Mouse (Mus musculus): ENCODE data around the gene Rassf4. TPM values are rescaled to one million over a fixed set of nuclear protein-coding genes. Genes with fewer than 3 reads are reported as not detected.

Gene Rassf4
- total and polyA plus RNA-seq, 3 experiments = 0.08 TPM; not detected in 1

DNA sequence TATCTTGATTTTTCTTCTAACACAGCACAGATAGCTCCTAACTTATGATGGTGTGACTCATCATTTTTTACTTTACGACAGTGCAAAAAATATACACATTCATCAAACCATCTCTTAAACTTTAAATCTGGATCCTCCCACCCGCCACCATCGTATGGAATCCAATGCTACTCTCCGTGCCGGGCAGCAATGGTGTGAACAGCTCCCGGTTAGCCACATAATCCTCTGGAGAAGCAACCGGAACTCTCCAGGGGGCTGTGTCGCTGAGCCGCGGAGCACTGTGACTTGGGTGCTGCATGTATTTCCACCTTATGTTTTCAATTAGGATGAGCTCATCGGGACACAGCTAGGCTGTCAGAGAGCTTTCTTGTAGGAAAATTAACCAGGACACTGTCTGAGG, 30.8 kb downstream of the Rassf4 start:
- Histone ChIP-seq H3K4me1 (ENCODE audit: control insufficient read depth in 1 of 2, insufficient read depth in 2 of 2, low read length in 2 of 2) (no peaks in the 10 kb centered on the region), H3K79me2 (ENCODE audit: control insufficient read depth, insufficient read depth, low read length, poor library complexity) (no peaks in the 10 kb centered on the region), H3K27ac (ENCODE audit: control insufficient read depth, low read depth, low read length) (no peak overlapping the region), H3K9me3 (replicated peaks; ENCODE audit: insufficient read depth, low read length) (no peaks in the 10 kb centered on the region), H3K4me3 (ENCODE audit: control insufficient read depth in 1 of 2, insufficient read depth in 1 of 2, low read depth in 2 of 2, low read length in 2 of 2) (no peak overlapping the region), H3K36me3 (ENCODE audit: control insufficient read depth in 1 of 2, insufficient read depth in 2 of 2, low read length in 2 of 2) (no peaks in the 10 kb centered on the region), H3K27me3 (ENCODE audit: control insufficient read depth in 1 of 2, insufficient read depth in 2 of 2, low read length in 2 of 2) (no peaks in the 10 kb centered on the region), H3K9ac (ENCODE audit: control insufficient read depth, low read depth, low read length, poor library complexity, severe bottlenecking) (no peak overlapping the region)
- TF ChIP-seq GABPA (IDR thresholded peaks at IDR 0.05; ENCODE audit: low read depth, low read length) (no peak), RCOR1 (IDR thresholded peaks at IDR 0.05; ENCODE audit: low read depth, low read length) (no peak), ELF1 (IDR thresholded peaks at IDR 0.05; ENCODE audit: low read depth, low read length) (no peak), NELFE (IDR thresholded peaks at IDR 0.05; ENCODE audit: low read depth, low read length) (no peak)
- no peak for DNase-seq (ENCODE audit: low read depth, low spot score)

DNA sequence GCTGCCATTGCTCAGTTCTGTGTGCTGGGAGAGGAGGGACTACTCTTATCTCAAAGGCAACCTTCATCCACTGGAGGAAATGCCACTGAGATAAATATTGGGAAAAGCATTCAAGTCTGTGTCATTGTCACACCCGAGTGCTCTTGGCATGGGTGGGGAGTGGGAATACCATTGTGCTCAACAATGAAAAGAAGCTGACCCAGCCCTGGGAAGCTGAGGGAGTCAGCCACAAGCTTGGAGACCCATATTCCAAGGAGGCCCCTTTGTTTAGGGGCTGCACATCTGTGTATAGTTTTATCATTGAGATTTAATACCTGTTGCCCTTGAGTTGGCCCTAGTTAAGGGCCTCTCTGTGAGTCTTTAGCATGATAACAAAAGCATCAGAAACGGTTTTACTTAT, 34.1 kb downstream of the Rassf4 start:
- no peaks in the 10 kb centered on the region for H3K36me3 ChIP-seq (ENCODE audit: control insufficient read depth in 1 of 2, insufficient read depth in 2 of 2, low read length in 2 of 2)

DNA sequence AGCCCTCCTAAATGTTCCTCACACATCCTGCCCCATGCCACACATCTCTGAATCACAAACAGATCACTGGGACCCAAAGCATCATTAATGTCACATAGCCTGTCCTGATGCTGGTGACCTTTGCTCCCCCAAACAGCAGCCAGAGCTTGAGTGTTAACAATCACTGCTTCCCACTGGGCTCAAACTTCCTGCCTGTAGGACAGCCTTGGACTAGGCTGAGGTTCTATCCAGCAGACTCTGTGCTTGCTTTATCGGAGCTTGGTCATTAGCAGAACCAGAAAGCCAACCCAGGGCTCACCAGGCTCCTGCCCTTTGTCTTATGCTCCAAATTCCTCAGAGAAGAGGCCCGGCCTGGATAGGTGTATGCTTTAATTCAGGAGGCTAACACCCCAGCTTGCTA, 34.9 kb downstream of the Rassf4 start:
- no peak for TF ChIP-seq NELFE (IDR thresholded peaks at IDR 0.05; ENCODE audit: low read depth, low read length)
- TF ChIP-seq TAL1 (IDR thresholded peaks at IDR 0.05; ENCODE audit: low read length) = no peak
- no peak for TF ChIP-seq POLR2AphosphoS2 (IDR thresholded peaks at IDR 0.05; ENCODE audit: low read length)
- no peak for TF ChIP-seq NRF1 (IDR thresholded peaks at IDR 0.05; ENCODE audit: insufficient read depth, low read depth, low read length, poor library complexity, severe bottlenecking)
- no peak for TF ChIP-seq EP300 (IDR thresholded peaks at IDR 0.05; ENCODE audit: low read depth in 1 of 2, low read length in 2 of 2)
- no peaks in the 10 kb centered on the region for H3K79me2 ChIP-seq (ENCODE audit: control insufficient read depth, insufficient read depth, low read length, poor library complexity)
- no peaks in the 10 kb centered on the region for H3K36me3 ChIP-seq (ENCODE audit: control insufficient read depth in 1 of 2, insufficient read depth in 2 of 2, low read length in 2 of 2)
- no peak overlapping the region for H3K27ac ChIP-seq (ENCODE audit: control insufficient read depth, low read depth, low read length)
- H3K9ac ChIP-seq (ENCODE audit: control insufficient read depth, low read depth, low read length, poor library complexity, severe bottlenecking) = no peak overlapping the region
- H3K9me3 ChIP-seq (replicated peaks; ENCODE audit: insufficient read depth, low read length) = no peaks in the 10 kb centered on the region
- H3K4me1 ChIP-seq (ENCODE audit: control insufficient read depth in 1 of 2, insufficient read depth in 2 of 2, low read length in 2 of 2) = no peaks in the 10 kb centered on the region
- H3K4me3 ChIP-seq (ENCODE audit: control insufficient read depth in 1 of 2, insufficient read depth in 1 of 2, low read depth in 2 of 2, low read length in 2 of 2) = no peak overlapping the region
- no peaks in the 10 kb centered on the region for H3K27me3 ChIP-seq (ENCODE audit: control insufficient read depth in 1 of 2, insufficient read depth in 2 of 2, low read length in 2 of 2)
- DNase-seq (ENCODE audit: low read depth, low spot score) = no peak

More for the DNA sequence above, 34.1 kb downstream of the Rassf4 start:
- no peak for DNase-seq (ENCODE audit: low read depth, low spot score)
- no peaks in the 10 kb centered on the region for H3K27me3 ChIP-seq (ENCODE audit: control insufficient read depth in 1 of 2, insufficient read depth in 2 of 2, low read length in 2 of 2)
- no peak overlapping the region for H3K9ac ChIP-seq (ENCODE audit: control insufficient read depth, low read depth, low read length, poor library complexity, severe bottlenecking)
- no peak overlapping the region for H3K4me3 ChIP-seq (ENCODE audit: control insufficient read depth in 1 of 2, insufficient read depth in 1 of 2, low read depth in 2 of 2, low read length in 2 of 2)
- H3K27ac ChIP-seq (ENCODE audit: control insufficient read depth, low read depth, low read length) = no peak overlapping the region
- H3K79me2 ChIP-seq (ENCODE audit: control insufficient read depth, insufficient read depth, low read length, poor library complexity) = no peaks in the 10 kb centered on the region
- no peaks in the 10 kb centered on the region for H3K9me3 ChIP-seq (replicated peaks; ENCODE audit: insufficient read depth, low read length)
- H3K4me1 ChIP-seq (ENCODE audit: control insufficient read depth in 1 of 2, insufficient read depth in 2 of 2, low read length in 2 of 2) = no peaks in the 10 kb centered on the region
- TF ChIP-seq MAFK (IDR thresholded peaks at IDR 0.05; ENCODE audit: borderline replicate concordance, low read depth, low read length) = no peak
- no peak for TF ChIP-seq E2F4 (IDR thresholded peaks at IDR 0.05; ENCODE audit: borderline replicate concordance, low read depth, low read length)
- TF ChIP-seq MAX (IDR thresholded peaks at IDR 0.05; ENCODE audit: low read length) = no peak
- TF ChIP-seq EP300 (IDR thresholded peaks at IDR 0.05; ENCODE audit: low read depth in 1 of 2, low read length in 2 of 2) = no peak
- no peak for TF ChIP-seq POLR2AphosphoS2 (IDR thresholded peaks at IDR 0.05; ENCODE audit: low read length)
- TF ChIP-seq CHD1 (IDR thresholded peaks at IDR 0.05; ENCODE audit: low read depth, low read length) = no peak
- TF ChIP-seq ZC3H11A (IDR thresholded peaks at IDR 0.05; ENCODE audit: low read depth, low read length) = no peak

Data from MEL (cell line).